Mouse (Mus musculus) embryonic fibroblast, embryonic 13.5 days (primary cell): ENCODE measurements around the gene Gm20388.

Experiments
- CTCF ChIP-seq: IDR thresholded peaks from 2 replicates; pipeline ENCODE4 v1.5.1; 2011; ENCODE audit warnings: mild to moderate bottlenecking, control low read depth, low read length, moderate library complexity, borderline replicate concordance; ENCODE audit not compliant: insufficient read depth
- POLR2A ChIP-seq: IDR thresholded peaks from 2 replicates; pipeline ENCODE4 v1.6.1; 2011; ENCODE audit warnings: low read depth, mild to moderate bottlenecking, control low read depth, low read length, moderate library complexity

- TF ChIP-seq CTCF (no peak), POLR2A (no peak)
These were observed 1643.3 kb downstream of the Gm20388 start for GRCm38 (mm10) chr8:121553831-121554475.
